Mouse (Mus musculus) MEL (cell line): ENCODE results near the gene Arhgef3.

Source experiments
- CTCF ChIP-seq, 3 experiments: IDR thresholded peaks in 2 of 3; conservative IDR thresholded peaks in 1 of 3; 2 replicates each; pipeline ENCODE4 v1.5.1; 2011 to 2012; ENCODE audit warnings: low read length in 3 of 3, low read depth in 2 of 3, mild to moderate bottlenecking in 2 of 3, improper control_type of control experiment in 1 of 3, inconsistent platforms in 1 of 3, mixed read lengths in 1 of 3, moderate library complexity in 1 of 3; ENCODE audit not compliant: control insufficient read depth in 1 of 3, insufficient read depth in 1 of 3, poor library complexity in 1 of 3, severe bottlenecking in 1 of 3
- HCFC1 ChIP-seq: IDR thresholded peaks from 2 replicates; pipeline ENCODE4 v1.6.1; 2012; ENCODE audit warnings: low read depth, mild to moderate bottlenecking, inconsistent platforms, low read length, improper control_type of control experiment, moderate library complexity
- ZC3H11A ChIP-seq: IDR thresholded peaks from 2 replicates; pipeline ENCODE4 v1.6.1; 2012; ENCODE audit warnings: low read depth, mild to moderate bottlenecking, inconsistent platforms, low read length, improper control_type of control experiment
- ZMIZ1 ChIP-seq: IDR thresholded peaks from 2 replicates; pipeline ENCODE4 v1.6.1; 2012; ENCODE audit warnings: low read depth, mild to moderate bottlenecking, inconsistent platforms, low read length, improper control_type of control experiment, moderate library complexity

- TF ChIP-seq HCFC1 (no peak), ZMIZ1 (no peak), CTCF (IDR thresholded peaks at IDR 0.05 in 2 of 3, conservative IDR thresholded peaks at IDR 0.05 in 1 of 3; ENCODE audit: control insufficient read depth in 1 of 3, insufficient read depth in 1 of 3, low read depth in 2 of 3, low read length in 3 of 3, poor library complexity in 1 of 3, severe bottlenecking in 1 of 3) (no peak), ZC3H11A (no peak)
These were observed 264.7 kb downstream of the Arhgef3 start for GRCm38 (mm10) chr14:27379404-27379803.
